Mouse (Mus musculus): ENCODE results near the gene Atp6v0d1. TPM values are rescaled to one million over a fixed set of nuclear protein-coding genes. Genes with fewer than 3 reads are reported as not detected.

Gene Atp6v0d1
- polyA plus RNA-seq, 1 experiment from 2014 or later: 63.7 TPM

DNA sequence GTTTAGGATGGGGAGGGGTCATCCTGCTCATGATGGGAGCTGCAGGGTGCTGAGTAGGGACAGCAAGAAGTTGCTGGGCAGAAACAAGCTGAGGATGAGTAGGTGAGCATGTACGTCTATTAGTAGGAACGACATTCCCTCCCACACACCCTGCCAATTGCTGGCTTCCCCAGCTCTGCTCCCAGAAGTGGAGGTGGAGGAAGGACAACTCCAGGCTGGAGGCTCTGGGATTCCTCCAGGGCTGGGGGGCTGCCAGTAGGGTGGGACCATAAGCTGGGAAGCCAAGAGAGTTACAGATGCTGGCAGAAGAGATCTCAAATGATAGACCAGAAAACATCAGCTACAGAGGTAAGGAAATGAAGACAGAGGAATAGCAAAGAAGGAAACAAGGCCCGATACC, 29.3 kb downstream of the Atp6v0d1 start:
- ATAC-seq (replicated peaks; ENCODE audit: extremely low read depth, insufficient read depth, low FRiP score): no peak
- Histone ChIP-seq H3K4me2 (ENCODE audit: low read depth, low read length) (no peak overlapping the region), H3K27me3 (ENCODE audit: control insufficient read depth, insufficient read depth, low read length) (no peaks in the 10 kb centered on the region), H3K4me1 (ENCODE audit: control insufficient read depth, insufficient read depth, low read length) (peaks cover 5% of the 10 kb centered on the region; the same call in 1 of the 2 replicates), H3K4me3 (ENCODE audit: low read length) (no peak overlapping the region), H3K27ac (ENCODE audit: low read length) (no peak overlapping the region), H3K9ac (ENCODE audit: low read length) (no peak overlapping the region), H3K36me3 (ENCODE audit: control insufficient read depth, insufficient read depth) (peaks cover 22% of the 10 kb centered on the region), H3K9me3 (replicated peaks; ENCODE audit: control insufficient read depth, low read length) (no peaks in the 10 kb centered on the region)
- 79% methylated on average over 3 of the region's 3 CpGs for WGBS

DNA sequence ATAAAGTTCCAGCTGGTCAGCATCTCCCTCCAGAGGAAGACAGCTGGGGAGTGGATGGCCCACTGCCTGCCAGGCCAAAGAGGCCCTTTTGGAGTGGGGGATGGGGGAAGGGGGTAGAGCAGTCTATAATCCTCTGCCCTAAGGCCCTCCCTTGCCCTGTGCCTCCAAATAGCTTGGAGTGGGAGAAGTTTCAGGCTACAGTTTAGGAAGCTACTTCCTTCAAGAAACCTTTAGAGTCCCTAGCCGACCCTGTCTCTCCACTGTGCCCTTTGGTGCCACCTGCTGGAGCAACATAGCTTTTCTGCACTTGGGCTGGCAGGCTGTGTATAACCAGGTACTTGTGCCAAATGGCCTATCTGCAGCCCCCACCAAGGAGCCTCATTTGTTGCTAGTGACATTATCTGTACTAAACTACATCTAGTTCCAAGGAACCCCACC, 31.9 kb downstream of the Atp6v0d1 start:
- no peaks in the 10 kb centered on the region for H3K9me3 ChIP-seq (replicated peaks; ENCODE audit: control insufficient read depth, low read length)
- no peak overlapping the region for H3K4me2 ChIP-seq (ENCODE audit: low read depth, low read length)
- H3K4me3 ChIP-seq (ENCODE audit: low read length): no peak overlapping the region
- H3K27me3 ChIP-seq (ENCODE audit: control insufficient read depth, insufficient read depth, low read length): no peaks in the 10 kb centered on the region
- 7% methylated on average over 1 of the region's 1 CpGs for WGBS
- peaks cover 5% of the 10 kb centered on the region; the same call in 1 of the 2 replicates for H3K4me1 ChIP-seq (ENCODE audit: control insufficient read depth, insufficient read depth, low read length)
- no peak overlapping the region for H3K9ac ChIP-seq (ENCODE audit: low read length)
- H3K27ac ChIP-seq (ENCODE audit: low read length): peak overlapping the region; percentile 8
- ATAC-seq (replicated peaks; ENCODE audit: extremely low read depth, insufficient read depth, low FRiP score): peak; percentile 49
- peaks cover 22% of the 10 kb centered on the region for H3K36me3 ChIP-seq (ENCODE audit: control insufficient read depth, insufficient read depth)

DNA sequence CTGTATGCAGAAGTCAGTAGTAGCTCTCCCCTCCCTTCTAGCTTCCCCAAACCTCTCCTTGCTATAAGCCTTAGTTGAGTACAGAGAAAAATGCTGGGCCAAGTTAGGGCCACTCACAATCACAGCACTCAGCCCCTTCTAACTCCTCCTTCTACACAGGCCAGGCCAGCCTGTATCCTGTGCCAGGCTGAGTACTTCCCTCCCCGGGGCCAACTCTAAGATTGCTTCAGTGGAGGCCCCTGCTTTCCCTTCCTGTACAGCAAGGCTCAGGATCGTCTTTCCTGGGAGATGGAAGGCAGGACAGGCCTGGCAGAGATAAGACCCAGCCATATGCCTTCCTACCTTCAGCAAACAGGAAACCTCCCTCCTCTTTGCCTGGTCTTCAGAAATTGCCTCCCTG, 32.4 kb downstream of the Atp6v0d1 start:
- Histone ChIP-seq H3K9me3 (replicated peaks; ENCODE audit: control insufficient read depth, low read length) (no peaks in the 10 kb centered on the region), H3K4me3 (ENCODE audit: low read length) (no peak overlapping the region), H3K9ac (ENCODE audit: low read length) (no peak overlapping the region), H3K4me2 (ENCODE audit: low read depth, low read length) (no peak overlapping the region), H3K36me3 (ENCODE audit: control insufficient read depth, insufficient read depth) (peaks cover 20% of the 10 kb centered on the region), H3K4me1 (ENCODE audit: control insufficient read depth, insufficient read depth, low read length) (peaks cover 5% of the 10 kb centered on the region; the same call in 1 of the 2 replicates), H3K27ac (ENCODE audit: low read length) (peak overlapping the region; percentile 8), H3K27me3 (ENCODE audit: control insufficient read depth, insufficient read depth, low read length) (no peaks in the 10 kb centered on the region)
- ATAC-seq (replicated peaks; ENCODE audit: extremely low read depth, insufficient read depth, low FRiP score): peak; percentile 56; the same call in 1 of the 2 replicates
- WGBS: 8% methylated on average over 2 of the region's 2 CpGs

DNA sequence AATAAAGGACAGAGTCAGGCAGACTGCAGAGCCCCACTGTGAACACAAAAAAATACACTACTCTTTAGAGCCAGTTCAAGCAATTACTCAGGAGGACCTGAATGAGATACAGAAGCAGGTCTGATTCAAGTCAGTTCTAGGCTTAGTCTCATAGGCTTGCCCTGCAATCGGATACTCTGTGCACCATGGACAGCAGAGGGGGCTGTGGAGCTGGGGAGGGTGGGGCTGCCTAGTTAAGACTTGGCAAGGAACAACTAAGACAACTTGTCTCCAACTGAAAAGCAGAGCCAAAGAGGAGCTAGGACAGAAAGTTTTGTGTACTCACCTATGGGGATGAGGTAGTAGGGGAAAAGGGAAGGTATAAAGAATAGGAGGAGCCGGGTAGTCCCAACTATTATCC, 34.1 kb downstream of the Atp6v0d1 start:
- WGBS: 69% methylated on average over 2 of the region's 2 CpGs
- no peaks in the 10 kb centered on the region for H3K9me3 ChIP-seq (replicated peaks; ENCODE audit: control insufficient read depth, low read length)
- H3K4me2 ChIP-seq (ENCODE audit: low read depth, low read length): no peak overlapping the region
- H3K9ac ChIP-seq (ENCODE audit: low read length): no peak overlapping the region
- no peaks in the 10 kb centered on the region for H3K27me3 ChIP-seq (ENCODE audit: control insufficient read depth, insufficient read depth, low read length)
- peaks cover 5% of the 10 kb centered on the region; the same call in 1 of the 2 replicates for H3K4me1 ChIP-seq (ENCODE audit: control insufficient read depth, insufficient read depth, low read length)
- no peak overlapping the region for H3K4me3 ChIP-seq (ENCODE audit: low read length)
- peaks cover 7% of the 10 kb centered on the region for H3K36me3 ChIP-seq (ENCODE audit: control insufficient read depth, insufficient read depth)
- H3K27ac ChIP-seq (ENCODE audit: low read length): no peak overlapping the region
- ATAC-seq (replicated peaks; ENCODE audit: extremely low read depth, insufficient read depth, low FRiP score): no peak

DNA sequence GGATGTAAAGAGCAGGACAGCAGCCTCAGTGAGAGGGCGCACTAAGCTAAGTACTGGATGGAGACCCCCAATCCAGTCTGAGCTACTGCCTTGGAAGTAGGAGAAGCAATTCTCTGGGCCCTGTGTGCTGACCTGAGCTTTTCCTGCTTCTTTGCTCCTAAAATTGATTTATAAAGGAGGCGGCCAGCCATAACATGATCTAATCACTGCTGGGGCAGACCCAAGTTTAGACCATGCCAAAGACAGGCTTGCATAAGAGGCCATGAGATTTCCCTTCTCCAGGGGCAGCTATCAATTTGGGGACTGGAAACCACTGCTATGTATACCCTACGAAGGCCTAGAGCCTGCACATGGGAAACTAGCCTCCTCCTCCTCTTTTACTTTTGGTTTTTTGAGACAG, 36.6 kb downstream of the Atp6v0d1 start:
- H3K27ac ChIP-seq (ENCODE audit: low read length): no peak overlapping the region
- H3K4me3 ChIP-seq (ENCODE audit: low read length): no peak overlapping the region
- no peak for ATAC-seq (replicated peaks; ENCODE audit: extremely low read depth, insufficient read depth, low FRiP score)
- H3K9me3 ChIP-seq (replicated peaks; ENCODE audit: control insufficient read depth, low read length): no peaks in the 10 kb centered on the region
- no peaks in the 10 kb centered on the region for H3K27me3 ChIP-seq (ENCODE audit: control insufficient read depth, insufficient read depth, low read length)
- H3K36me3 ChIP-seq (ENCODE audit: control insufficient read depth, insufficient read depth): peaks cover 16% of the 10 kb centered on the region
- H3K9ac ChIP-seq (ENCODE audit: low read length): no peak overlapping the region
- WGBS: 93% methylated on average over 3 of the region's 3 CpGs
- no peak overlapping the region for H3K4me2 ChIP-seq (ENCODE audit: low read depth, low read length)
- peaks cover 5% of the 10 kb centered on the region; the same call in 1 of the 2 replicates for H3K4me1 ChIP-seq (ENCODE audit: control insufficient read depth, insufficient read depth, low read length)

DNA sequence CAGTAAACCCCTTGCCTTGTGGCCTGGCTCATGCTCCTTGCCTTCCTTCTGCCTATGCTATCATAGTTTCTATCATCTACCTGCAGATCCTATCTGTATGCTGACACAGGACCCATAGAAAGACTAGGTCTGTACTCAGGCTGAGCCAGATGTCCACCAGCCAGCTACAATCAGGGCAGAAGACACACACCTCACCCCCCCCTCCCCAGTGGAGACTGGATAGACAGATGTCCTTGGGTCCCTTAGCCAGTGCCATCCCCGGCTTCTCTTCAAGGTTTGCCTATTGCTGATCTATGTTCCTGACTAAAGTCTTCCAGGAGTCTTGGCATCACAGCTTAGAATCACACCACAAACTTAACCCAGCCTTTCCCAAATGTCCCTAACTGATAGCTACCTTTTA, 37.6 kb downstream of the Atp6v0d1 start:
- no peak overlapping the region for H3K4me2 ChIP-seq (ENCODE audit: low read depth, low read length)
- no peak overlapping the region for H3K9ac ChIP-seq (ENCODE audit: low read length)
- peaks cover 16% of the 10 kb centered on the region for H3K36me3 ChIP-seq (ENCODE audit: control insufficient read depth, insufficient read depth)
- 0 out of 2 replicates have a peak, but pooled peaks cover 1% of the 10 kb centered on the region for H3K4me1 ChIP-seq (ENCODE audit: control insufficient read depth, insufficient read depth, low read length)
- H3K27ac ChIP-seq (ENCODE audit: low read length): no peak overlapping the region
- H3K9me3 ChIP-seq (replicated peaks; ENCODE audit: control insufficient read depth, low read length): no peaks in the 10 kb centered on the region
- no peak overlapping the region for H3K4me3 ChIP-seq (ENCODE audit: low read length)
- 100% methylated on average over 1 of the region's 1 CpGs for WGBS
- H3K27me3 ChIP-seq (ENCODE audit: control insufficient read depth, insufficient read depth, low read length): no peaks in the 10 kb centered on the region
- no peak for ATAC-seq (replicated peaks; ENCODE audit: extremely low read depth, insufficient read depth, low FRiP score)

DNA sequence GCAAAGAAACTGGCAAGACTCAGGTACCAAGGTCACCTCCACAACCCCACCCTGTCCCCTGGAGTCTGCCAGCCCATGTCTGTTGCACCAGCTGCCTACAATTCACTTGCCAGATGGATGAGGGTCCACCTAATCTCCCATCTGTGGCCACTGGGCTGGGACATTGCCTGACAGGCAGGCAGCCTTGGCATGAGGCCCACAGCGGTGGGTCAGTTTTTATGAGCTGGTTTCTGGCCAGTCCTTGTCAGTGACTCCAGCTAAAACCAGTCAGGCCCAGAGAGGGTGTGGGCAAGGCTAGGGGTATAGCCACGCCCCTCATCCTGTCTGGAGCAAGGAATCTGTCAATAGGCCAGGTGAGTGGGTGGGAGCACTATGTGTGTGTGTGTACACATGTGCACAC, 38.7 kb downstream of the Atp6v0d1 start:
- Histone ChIP-seq H3K4me3 (ENCODE audit: low read length) (no peak overlapping the region), H3K27me3 (ENCODE audit: control insufficient read depth, insufficient read depth, low read length) (no peaks in the 10 kb centered on the region), H3K36me3 (ENCODE audit: control insufficient read depth, insufficient read depth) (peaks cover 16% of the 10 kb centered on the region), H3K9ac (ENCODE audit: low read length) (no peak overlapping the region), H3K27ac (ENCODE audit: low read length) (no peak overlapping the region), H3K4me2 (ENCODE audit: low read depth, low read length) (no peak overlapping the region), H3K4me1 (ENCODE audit: control insufficient read depth, insufficient read depth, low read length) (no peaks in the 10 kb centered on the region), H3K9me3 (replicated peaks; ENCODE audit: control insufficient read depth, low read length) (no peaks in the 10 kb centered on the region)
- no peak for ATAC-seq (replicated peaks; ENCODE audit: extremely low read depth, insufficient read depth, low FRiP score)
- 79% methylated on average over 2 of the region's 2 CpGs for WGBS

DNA sequence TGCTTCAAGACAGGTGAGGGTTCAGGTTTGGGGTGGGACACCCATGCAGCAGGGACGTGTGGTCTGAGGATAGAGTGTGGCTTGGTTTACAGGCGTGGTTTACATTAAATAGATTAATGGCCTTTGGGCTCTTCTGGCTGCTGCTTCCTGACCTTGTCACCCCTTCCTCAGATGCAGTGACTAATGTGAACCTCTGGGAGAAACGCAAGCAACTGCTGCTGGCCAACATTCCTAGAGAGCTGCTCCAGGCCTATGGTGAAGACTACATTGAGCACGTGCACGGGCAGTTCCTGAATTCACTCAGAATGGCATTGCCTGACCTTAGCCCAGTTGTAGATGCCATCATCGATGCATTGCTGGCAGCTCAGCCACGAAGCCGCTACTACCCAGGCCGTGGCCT, 43.0 kb downstream of the Atp6v0d1 start:
- Histone ChIP-seq H3K4me2 (ENCODE audit: low read depth, low read length) (no peak overlapping the region), H3K4me1 (ENCODE audit: control insufficient read depth, insufficient read depth, low read length) (peaks cover 15% of the 10 kb centered on the region), H3K27me3 (ENCODE audit: control insufficient read depth, insufficient read depth, low read length) (peaks cover 19% of the 10 kb centered on the region), H3K9me3 (replicated peaks; ENCODE audit: control insufficient read depth, low read length) (no peaks in the 10 kb centered on the region), H3K4me3 (ENCODE audit: low read length) (no peak overlapping the region), H3K9ac (ENCODE audit: low read length) (no peak overlapping the region), H3K36me3 (ENCODE audit: control insufficient read depth, insufficient read depth) (peaks cover 9% of the 10 kb centered on the region), H3K27ac (ENCODE audit: low read length) (no peak overlapping the region)
- ATAC-seq (replicated peaks; ENCODE audit: extremely low read depth, insufficient read depth, low FRiP score): no peak
- WGBS: 69% methylated on average over 9 of the region's 9 CpGs

DNA sequence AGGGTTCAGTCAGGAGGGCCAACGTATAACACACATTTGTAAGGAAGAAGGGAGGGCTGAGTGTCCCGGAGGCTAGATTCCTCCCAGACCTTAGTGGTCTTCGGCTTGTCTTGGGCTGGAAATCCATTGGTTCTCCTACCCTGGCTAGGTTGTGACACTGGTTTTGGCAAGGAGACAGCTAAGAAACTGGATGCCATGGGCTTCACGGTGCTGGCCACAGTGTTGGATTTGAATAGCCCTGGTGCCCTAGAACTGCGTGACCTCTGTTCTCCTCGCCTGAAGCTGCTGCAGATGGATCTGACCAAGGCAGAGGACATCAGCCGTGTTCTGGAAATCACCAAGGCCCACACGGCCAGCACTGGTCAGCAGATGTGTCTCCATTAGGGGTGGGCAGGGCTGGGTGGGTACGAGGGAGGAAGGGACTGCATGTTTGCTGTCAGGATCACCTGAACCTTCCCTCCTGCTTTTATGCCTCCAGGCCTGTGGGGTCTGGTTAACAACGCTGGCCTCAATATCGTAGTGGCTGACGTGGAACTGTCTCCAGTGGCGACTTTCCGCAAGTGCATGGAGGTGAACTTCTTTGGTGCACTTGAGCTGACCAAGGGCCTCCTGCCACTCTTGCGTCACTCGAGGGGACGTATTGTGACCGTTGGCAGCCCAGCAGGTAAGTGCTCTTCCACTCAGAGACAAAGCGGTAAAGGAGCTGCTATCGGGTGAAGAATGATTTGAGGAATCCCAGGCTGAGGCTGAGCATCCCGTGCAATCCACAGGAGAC, 43.7 kb downstream of the Atp6v0d1 start:
- H3K4me3 ChIP-seq (ENCODE audit: low read length): no peak overlapping the region

More for the DNA sequence above, 43.7 kb downstream of the Atp6v0d1 start:
- Histone ChIP-seq H3K9ac (ENCODE audit: low read length) (no peak overlapping the region), H3K27me3 (ENCODE audit: control insufficient read depth, insufficient read depth, low read length) (peaks cover 26% of the 10 kb centered on the region), H3K27ac (ENCODE audit: low read length) (no peak overlapping the region), H3K4me1 (ENCODE audit: control insufficient read depth, insufficient read depth, low read length) (peaks cover 17% of the 10 kb centered on the region), H3K9me3 (replicated peaks; ENCODE audit: control insufficient read depth, low read length) (no peaks in the 10 kb centered on the region), H3K4me2 (ENCODE audit: low read depth, low read length) (no peak overlapping the region), H3K36me3 (ENCODE audit: control insufficient read depth, insufficient read depth) (peaks cover 9% of the 10 kb centered on the region)
- no peak for ATAC-seq (replicated peaks; ENCODE audit: extremely low read depth, insufficient read depth, low FRiP score)
- WGBS: 74% methylated on average over 21 of the region's 21 CpGs

All from heart, embryonic 16.5 days (tissue).